Mouse (Mus musculus): ENCODE measurements around the gene Ctdspl. TPM values are rescaled to one million over a fixed set of nuclear protein-coding genes. Genes with fewer than 3 reads are reported as not detected.

Gene Ctdspl
- total RNA-seq, 2 experiments from 2014 or later = 18.4 to 20.2 TPM

DNA sequence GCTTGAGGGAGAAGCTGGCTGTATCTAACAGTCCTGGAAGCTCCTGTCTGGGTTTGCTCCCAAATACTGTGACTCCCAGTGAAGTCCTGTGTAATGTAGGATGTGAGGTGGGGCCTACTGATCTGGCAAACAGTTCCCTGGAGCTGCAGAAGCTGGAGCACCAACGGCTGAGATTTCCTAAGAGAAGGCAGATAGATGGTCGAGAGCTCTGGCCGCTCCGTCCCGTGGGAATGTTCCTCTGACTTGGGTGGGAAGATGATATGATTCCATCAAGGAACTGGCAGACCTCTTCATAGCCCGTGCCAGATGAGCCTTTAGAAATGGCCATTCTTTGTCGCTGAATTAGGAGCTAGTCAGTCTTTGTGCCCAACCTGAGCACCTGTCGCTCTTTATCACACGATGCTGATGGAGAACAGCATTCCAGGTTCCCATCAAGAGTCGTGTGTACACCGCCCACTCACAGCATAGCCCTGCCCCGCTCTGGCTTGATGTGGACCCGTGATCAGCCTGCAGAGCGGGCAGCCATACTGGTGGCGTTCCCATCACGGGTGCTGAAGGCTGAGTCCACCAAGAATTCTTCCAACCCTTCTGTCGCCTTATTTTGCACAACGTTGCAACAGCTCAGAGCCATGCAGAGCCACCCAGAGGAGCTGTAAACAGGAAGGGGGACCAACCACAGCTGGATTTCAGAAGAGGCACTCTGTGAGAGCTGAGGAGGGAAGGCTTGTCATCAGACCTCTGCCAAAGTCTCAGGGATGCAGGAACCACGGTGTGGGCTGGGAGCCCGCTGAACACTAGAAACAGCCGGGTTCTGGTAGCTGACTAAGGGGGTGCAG, 65.7 kb downstream of the Ctdspl start:
- no peak for DNase-seq

DNA sequence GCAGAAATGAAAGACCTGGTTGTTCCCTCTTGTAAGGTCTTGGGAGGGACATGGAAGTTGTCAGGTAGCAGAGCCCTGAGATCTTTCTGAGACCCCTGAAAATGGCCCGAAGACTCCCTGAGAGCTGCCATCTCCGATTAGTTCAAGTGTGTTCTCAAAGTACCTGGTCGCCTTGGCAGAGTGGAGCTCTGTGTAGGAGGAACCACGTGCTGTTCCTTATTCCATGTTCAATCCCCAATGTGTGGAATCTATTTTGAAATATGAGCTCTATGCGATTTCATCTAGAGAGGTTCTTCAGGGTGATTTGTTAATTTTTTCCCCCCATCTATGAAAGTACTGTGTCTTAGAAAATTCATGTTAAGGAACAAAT, 66.3 kb downstream of the Ctdspl start:
- no peak for DNase-seq

DNA sequence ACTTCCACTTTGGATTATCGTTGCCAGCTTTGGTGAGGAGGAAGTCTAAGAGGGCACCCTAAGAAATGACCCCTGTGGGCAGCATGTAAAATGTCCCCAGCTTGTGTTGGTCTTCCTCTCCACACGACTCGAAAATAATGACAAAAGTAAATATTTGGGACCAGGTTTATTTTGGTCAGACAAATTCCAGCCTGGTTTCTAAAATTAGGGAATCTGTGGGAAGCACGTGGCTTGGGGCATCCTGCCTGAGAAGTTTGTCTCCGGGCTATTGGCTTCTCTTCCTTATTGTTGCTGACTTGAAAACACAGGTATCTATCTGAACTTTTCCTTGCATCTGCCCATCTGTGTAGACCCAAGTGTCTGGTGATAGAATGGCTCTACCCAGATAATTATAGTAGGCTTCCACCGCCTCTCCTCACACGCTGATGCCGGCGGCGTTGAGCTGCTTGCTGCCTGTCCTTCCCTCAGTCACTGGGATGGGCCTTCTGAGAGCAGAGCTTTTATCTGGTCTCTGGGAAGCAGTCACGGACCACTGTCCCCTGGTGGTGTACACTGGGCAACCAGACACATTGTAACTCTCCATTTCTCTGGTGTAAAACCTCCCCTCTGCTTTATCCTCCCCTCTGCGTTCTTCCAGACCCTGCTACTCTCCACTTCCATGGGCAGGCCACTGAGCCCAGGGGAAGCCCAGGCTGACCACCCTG, 68.4 kb downstream of the Ctdspl start:
- no peak for DNase-seq

DNA sequence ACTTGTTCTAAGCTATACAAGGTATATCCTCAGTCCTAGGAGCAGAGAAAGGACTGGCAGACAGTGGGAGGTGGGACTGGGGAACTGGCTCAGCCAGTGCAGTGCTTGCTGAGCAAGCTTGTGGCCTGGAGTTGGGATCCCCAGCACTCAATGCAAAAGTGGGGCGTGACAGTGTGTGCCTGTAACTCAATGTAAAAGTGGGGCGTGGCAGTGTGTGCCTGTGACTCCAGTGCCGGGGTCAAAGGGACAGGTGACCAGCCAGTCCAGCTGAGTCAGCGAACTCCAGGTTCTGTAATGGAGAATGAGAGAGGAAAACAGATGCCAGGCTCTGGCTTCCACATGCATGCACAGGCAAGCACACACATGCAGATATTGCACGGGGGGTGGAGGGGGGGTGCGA, 69.3 kb downstream of the Ctdspl start:
- no peak for DNase-seq

DNA sequence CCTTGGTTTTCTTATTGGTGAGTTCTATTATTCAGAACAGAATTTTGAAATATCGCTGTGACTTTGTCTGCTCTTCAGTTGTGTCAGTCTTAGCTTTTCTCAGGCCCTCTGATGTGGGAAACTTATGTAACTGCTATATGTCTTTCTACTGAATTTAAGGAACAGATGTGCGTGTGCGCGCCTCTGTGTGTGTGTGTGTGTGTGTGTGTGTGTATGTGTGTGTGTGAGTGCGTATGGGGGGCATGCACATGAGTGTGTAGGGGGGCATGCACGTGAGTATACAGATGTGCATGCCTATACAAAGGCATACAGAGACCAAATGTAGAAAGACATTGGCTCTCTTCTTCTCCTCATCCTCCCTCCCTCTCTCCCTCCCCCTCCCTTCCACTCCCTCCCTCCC, 71.0 kb downstream of the Ctdspl start:
- DNase-seq = no peak

DNA sequence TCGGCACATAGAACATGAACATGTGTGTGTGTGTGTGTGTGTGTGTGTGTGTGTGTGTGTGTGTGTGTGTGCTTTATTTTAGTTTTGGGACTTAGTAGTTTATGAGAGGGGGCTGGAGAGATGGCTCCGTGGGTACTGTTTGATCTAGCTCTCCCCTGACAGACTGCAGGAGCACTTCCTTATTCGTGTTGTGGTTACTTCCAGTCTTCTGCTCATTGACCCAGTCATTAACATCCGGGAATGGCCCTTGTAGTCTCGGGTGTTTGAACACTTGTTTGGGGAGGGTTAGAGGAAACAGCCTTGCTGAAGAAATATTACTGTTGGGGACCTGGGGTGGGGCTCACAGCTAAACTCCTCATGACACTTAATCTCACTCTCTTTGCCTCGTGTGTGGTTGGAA, 73.9 kb downstream of the Ctdspl start:
- DNase-seq = no peak

DNA sequence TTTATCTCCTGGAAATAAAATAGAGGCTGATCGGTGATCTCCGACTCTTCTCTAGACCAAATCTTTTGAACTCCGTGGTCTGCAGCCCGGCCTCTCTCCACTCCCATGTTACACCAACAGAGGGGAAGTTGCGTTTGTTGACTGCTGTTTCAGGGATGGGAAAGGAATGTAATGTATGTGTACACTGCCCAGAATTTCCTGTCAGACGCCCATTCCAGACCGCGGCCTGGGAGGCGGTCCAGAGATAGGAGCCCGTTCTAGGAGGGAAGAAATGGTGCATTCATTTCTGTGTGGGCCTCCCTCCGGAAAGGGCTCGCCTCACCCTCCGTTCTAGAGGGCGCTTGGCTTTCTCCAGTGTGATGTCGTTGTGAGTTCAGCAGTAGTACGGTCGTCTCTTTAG, 76.0 kb downstream of the Ctdspl start:
- peak; percentile 71 for DNase-seq

DNA sequence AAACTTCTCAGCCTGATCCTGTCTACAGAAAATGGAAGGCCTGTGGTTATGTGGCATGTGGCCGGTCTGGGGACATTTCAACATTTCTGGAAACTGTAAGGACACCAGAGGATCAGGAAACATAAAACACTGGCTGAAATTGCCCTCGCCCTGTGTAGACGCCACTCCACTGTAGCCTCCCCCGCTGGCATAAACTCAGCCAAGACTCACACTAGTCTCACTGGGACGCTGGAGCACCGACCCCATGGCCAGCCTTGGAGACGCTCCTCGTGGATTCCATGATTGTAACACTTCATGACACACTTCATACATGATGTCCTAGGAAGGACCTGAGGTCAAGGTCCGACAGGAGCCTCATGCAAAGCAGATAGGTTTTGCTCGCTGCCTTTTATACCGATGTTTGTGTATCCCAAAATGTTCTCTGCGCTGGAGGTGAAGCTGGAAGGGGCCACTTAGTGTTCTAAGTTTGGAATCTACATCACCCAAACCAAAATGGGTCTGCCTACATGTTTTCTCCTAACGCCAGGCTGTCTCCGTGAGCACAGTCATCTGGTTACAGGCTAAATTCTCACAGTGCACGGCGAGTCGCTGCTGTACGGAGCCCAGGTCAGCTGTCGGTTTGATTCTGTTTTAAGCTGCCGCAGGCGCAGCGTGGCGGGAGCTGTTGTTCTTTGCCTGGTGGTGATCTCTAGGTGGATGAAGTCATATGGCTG, 77.9 kb downstream of the Ctdspl start:
- no peak for DNase-seq

DNA sequence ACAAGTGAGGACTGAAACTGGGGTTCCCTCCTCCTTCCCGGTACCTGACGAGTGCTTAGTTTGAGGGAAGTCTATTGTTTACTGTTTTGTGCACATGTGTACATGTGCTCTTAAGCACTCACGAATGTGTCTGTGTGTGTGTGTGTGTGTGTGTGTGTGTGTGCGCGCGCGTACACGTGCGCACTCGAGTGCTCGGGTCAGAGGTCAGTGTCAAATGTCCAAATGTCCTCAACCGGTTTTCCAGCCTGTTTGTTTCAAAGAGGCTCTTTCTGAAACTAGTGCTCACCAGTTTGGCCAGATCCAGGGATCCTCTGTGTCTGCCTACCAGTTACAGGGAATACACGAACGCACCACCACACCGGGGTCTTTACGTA, 78.4 kb downstream of the Ctdspl start:
- DNase-seq = no peak

DNA sequence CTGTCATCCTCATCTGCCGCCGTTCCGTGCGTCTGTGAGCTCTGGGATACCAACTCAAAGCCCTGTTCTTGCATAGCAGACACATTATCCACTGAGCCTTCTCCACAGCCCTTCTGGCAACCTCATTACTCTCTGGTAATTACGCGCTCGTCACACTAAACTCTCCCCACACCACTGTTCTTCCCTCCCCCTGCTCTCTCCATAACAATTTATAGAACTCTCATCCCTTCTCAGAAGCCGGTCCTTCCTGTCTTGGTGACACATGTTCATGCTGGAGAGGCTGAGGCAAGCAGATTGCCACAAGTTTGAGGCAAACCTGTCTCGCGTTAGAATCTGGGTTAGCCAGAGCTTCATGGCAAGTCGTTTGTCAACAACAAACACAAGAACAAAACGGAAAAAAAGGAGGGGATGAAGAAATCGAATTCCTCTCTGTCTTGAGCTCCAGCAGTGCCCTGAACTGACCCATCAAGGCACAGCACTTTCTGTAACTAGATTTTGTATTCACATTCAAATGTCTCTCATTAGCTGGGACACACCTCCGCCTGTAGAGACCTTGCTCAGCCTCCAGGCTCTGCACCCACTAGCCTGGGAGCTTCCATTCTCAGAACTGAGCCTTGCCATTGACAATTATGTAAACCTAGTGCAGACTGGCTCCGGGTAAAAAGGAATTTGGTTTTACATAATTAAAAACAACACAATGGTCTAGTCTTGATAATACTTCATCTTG, 79.2 kb downstream of the Ctdspl start:
- no peak for DNase-seq

DNA sequence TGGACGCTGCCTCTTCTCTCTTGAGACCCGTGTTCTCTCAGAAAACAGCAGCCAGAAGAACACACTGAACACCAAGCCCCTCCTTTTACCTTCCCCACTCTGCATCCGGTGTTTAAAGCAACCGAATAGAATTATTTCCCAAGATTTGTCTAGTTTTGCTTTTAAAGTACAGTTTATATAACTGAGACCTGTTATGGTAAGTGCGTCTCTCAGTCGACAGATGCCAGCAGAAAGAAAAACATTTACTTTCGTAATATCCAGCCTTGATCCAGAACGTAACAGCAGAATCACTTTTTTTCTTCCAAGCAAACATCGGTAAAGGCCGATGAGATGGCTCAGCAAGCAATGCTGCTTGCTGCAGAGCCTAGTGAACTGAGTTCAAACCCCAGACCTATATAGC, 81.0 kb downstream of the Ctdspl start:
- no peak for DNase-seq

DNA sequence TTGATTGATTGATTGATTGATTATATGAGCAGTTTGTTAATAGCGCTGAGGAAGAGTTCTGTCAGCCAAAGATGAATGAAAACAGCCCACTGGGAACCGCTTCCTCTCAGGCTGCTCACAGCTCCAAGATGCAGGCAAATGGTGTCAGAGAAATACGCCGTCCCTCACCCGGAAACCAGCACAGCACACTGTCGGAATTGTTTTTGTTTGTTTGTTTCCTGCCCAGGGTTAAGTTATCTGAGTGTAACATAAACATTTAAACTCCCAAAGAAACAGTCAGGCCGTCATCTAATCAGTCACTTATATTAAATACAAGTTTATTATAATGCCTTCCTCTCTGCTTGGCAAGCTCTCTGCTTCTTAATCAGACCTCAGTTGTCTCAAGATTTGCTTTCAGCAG, 82.6 kb downstream of the Ctdspl start:
- no peak for DNase-seq

DNA sequence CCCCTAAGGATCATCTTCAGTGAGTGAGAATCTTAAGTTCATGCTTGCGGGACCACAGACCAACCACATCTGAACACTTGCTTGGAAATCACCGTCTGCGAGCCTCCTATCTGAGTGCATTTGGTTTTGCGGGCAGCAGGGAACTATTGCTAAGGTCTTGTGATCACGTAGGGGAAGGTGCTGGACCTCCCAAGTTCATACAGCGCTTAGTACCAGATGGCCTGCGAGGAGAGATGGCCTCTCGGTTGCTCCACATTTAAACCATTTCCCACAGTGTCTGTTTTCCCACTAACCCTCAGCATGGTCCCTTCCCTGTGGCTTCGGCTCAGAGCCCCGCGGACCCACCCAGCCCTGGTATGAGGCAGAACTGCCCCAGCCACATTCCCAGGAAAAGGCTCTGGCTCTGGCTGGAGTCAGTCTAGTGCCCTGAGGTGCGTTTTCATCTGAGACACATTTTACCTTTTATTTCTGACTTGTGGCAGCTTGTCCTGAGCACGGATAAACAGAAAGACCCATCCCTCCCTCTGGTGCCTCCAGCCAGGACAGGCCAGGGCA, 84.0 kb downstream of the Ctdspl start:
- no peak for DNase-seq

DNA sequence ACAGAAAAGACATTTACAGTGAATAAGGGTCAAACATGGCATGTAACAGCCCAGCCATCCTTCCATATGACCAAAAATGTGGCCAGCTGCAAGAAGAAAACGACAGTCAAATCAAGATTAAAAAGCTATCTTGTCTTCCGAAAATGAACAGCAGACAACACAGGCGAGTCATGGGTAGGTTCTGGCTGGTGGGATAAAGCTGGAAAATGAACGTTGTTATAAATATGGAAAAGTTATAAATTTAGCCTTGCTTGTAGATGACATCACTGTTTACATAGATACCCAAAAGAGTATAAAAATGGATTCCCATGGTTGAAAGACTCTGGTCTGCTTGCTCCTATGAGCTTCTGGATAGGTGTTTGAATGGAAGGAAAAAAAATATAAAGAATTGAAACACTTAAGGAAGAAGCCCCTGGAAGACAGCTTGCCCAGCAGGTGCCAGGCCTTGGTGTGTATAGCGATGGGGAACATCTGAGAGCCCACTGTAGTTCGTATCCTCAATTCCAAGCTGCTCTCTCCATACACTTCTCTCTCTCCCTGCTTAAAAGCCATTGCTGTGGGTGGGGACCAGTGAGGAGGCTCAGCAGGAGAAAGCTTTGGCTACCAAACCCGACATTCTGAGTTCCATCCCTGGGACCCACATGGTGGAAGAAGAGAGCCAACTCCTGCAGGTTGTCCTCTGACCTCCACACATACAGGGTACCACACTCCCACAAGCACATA, 90.7 kb downstream of the Ctdspl start:
- DNase-seq = no peak

DNA sequence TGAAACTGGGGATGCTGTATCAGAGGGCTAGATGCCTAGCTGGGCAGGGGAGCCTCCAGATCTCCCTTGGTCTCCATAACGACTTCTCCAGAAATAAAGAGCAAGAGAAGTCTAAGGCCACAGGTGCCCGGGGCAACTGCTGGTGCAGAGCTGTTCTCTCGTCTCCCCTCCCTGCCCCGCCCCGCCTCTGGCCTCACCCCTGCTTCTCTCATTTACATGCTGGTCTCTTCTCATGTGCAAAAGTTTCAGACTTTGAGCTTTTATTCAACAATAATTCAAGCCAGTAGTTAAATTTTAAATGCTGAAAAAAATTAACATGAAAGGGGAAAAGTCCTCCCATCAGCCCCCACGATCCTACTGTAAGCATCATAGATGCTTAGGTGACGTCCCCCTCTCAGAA, 95.5 kb downstream of the Ctdspl start:
- DNase-seq = no peak

DNA sequence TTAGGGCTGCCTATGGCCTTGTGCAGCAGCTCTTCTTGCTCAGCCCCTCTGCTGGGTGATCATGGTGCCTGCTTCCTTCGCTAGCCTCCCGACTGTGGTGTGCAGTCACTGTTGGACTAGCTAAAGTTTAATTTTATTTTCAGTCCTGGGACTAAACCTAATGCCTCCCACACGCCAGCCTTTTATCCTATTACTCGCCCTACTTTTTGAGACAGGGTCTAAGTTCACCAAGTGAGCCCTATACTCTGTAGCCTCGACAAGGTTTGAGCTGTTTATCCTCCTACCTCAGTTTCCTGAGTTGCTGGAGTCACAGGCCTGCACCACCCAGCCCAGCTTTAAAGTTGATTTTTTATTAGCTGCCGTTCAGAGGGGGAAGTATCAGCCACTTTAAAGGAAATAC, 99.0 kb downstream of the Ctdspl start:
- DNase-seq = no peak

DNA sequence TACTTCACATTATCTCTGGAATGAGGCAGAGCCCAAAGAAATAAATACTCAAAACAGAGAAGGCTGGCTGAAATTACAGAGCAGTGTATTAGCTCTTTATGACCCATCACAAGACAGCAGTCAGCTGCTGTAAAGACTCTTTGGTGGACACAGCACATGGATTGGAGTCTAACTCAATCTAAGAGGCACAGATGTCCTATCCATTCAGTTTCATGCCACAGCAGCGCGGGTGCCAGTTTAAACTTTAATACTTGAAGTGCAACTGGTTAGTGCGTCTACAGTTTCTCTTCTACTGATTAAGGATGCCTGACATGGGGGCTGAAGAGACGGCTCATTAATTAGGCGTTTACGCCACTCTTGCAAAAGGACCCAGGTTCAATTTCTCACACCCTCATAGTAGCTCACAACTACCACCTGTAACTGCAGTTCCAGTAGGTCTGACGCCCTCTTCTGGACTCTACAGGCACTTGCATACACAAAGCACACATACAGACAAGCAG, 99.6 kb downstream of the Ctdspl start:
- DNase-seq = no peak

DNA sequence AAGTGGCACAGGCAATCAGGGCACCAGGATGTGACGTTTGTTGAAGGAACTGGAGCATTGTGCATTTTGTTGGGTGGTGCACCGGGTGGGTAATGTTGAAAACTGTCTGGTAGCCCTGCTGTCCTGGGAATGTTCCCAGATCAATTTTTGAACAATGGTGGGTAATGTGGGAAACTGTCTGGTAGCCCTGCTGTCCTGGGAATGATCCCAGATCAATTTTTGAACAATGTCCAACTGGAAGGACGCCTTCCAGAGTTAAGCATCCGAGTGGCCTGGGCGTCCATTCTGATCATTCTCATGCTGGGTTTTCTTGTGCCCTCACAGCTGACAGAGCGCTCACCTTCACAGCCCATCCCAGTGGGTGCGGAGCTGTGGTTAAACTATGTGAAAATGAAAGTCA, 101.1 kb downstream of the Ctdspl start:
- DNase-seq = no peak

DNA sequence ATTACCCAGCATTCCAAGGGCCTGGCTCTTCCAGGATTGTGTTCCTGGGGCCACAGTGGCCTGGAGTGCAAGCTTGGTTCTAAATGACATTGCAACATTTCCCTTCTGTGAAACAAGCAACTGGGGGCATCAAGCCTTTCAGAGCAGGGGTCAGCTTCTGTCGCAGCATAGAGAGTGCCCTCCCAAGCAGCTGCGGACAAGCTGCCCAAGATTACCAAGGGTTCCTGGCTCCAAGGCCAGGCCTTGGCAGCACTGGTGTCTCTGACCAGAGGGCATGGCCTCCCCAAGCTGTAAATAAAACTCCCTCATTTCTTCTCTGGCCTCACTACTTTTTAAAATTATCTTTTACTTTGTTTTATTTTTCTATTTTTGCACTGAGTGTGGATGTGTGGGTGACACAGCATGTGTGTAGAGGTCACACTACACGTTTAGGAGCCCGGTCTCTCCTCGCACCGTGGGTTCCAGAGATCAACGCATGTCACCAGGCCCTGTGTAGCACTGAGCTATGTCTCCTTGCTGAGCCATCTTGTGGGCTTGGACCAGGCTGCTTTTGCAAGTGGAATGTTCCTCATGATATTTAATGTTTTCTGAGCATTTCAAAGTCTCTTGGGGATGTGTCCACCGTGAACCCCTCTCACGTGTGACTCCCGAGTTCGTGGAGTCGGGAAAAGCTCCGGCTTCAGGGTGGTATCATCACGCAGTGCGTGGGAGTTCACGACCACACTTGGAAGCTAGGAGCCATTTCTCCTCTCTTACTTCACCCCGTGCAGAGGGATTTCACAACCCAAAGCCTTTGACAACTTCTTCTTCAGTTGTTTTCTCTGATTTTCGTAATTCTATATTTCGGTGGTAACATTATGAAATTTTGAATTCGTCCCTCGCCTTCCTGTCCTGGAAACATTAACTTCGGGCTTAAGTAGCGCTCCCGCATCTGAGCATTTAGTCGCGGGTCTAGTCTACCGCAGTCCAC, 102.3 kb downstream of the Ctdspl start:
- DNase-seq = no peak

DNA sequence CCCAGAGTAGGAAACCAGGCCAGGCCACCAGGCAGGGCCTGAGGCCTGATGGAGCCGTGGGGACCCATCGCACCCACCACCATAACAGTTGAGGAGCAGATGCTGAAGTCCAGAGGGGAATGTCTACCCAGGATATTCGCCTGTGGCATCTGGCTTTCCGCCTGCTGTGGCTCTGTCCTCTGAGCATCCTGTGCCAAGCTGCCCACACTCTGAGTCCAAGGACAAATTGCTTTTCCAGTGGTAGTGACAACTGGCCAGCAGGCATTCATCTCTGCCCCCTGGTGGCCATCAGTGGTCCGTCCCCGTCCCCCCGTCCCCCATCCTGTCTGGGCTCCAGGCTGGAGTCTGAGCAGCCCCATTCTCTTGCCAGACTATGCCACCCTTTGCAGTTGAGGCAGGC, 103.3 kb downstream of the Ctdspl start:
- peak; percentile 85 for DNase-seq

DNA sequence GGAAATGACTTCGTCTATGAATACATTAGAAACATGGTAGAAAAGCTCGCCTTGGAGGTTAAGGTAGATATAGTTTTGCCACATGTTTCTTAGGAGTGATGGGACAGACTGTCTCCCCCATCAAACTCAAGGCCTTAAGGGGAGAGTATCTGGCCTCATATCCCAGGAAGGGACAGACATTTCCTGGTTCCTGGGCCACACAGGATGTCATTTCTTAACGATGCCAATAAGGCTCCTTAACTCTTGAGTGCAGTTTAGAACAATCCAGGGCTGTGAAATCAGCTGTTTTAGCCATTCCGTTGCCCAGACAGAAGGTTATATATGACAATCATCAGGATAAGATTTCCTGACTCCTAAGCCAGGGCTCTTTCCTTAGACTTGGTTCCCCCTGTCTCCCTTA, 104.8 kb downstream of the Ctdspl start:
- no peak for DNase-seq

Data from heart, postnatal 4 days (tissue).